Mouse (Mus musculus) B cell, adult 67 days (primary cell): Measurements from ENCODE around the gene Cfap20. TPM values are rescaled to one million over a fixed set of nuclear protein-coding genes. Genes with fewer than 3 reads are reported as not detected.

Experiments
- total RNA-seq, 2 experiments: library from RNA; stranded (reverse); gene quantifications; 4 replicates each; pipeline ENCODE4 v1.2.4; 2023

The Cfap20 gene
- 100 to 1,000 TPM in 1 of 2 experiments, 10 to 100 TPM in 1; 97.6 to 101 TPM for total RNA-seq

DNA sequence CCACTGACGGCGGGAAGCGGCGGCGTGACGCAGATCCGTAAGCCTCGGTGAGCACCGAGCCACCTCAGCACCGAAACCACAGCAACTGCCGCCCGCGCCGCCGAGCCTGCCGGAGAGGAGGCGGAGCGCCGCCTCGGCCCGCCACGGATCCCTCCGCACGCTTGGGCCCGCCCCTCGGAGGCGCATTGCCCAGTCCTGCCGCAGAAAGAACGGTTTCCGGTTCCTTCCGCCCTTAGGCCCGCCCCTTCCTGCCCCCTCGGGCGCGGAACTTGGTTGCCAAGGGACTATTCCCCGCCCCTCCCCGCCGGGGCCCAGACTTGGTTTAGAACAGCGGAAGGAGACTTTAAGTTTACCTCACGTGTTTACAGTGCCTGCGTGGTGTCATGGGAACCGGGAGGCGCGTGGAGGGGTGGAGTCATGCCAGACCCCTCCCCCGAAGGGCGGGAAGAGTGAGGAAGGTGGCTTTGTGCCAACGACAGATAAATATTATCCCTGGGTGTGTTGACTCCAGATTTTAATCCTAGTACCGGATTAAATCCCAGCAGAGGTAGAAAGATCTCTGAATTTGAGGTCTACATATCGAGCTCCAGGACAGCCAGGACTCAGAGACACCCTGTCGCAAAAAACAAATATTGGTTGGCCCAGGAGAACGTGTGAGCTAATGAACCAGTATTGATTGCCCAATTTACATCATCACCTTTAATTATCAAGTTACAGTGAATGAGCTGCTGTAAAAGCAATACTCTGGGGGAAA lies at the start of gene Cfap20:
Gene Cfap20, minus strand, starts transcription at position 184 of the 754 bp plus-strand sequence.

Other genes with a start within 250 kb of the Cfap20 start
- gene Kifc3, start 232.1 kb downstream of the Cfap20 start, total RNA-seq, result 1 to 10 TPM; 4.2 to 4.5 TPM
- not detected for gene Cngb1, start 128.3 kb downstream of the Cfap20 start, total RNA-seq
- not detected for gene Tepp, start 124.3 kb downstream of the Cfap20 start, total RNA-seq
- 10 to 100 TPM; 25.2 to 26.2 TPM for gene Zfp319, start 102.9 kb downstream of the Cfap20 start, total RNA-seq
- 10 to 100 TPM; 53.7 to 58.1 TPM for gene Usb1, start 102.6 kb downstream of the Cfap20 start, total RNA-seq
- gene Mmp15, start 82.6 kb downstream of the Cfap20 start, total RNA-seq, result under 1 TPM in 1 of 2 experiments, not detected in 1; 0.21 TPM
- 10 to 100 TPM; 84.3 to 92.1 TPM for gene Csnk2a2, start 55.2 kb upstream of the Cfap20 start, total RNA-seq
- gene Ccdc113, start 99.2 kb upstream of the Cfap20 start, total RNA-seq, result not detected
- gene Prss54, start 141.5 kb upstream of the Cfap20 start, total RNA-seq, result not detected
- gene Gins3, start 198.6 kb upstream of the Cfap20 start, total RNA-seq, result 1 to 10 TPM; 4.8 to 6.0 TPM
- gene Ndrg4, start 242.1 kb upstream of the Cfap20 start, total RNA-seq, result under 1 TPM in 1 of 2 experiments, not detected in 1; 0.56 TPM